Mouse (Mus musculus) thymus, adult 2 months (tissue): Measurements from ENCODE around the gene Znrf1. TPM values are rescaled to one million over a fixed set of nuclear protein-coding genes. Genes with fewer than 3 reads are reported as not detected.
A peak's percentile ranks its signal among the peaks of the same experiment; 100 is the strongest.

Experiments used
- DNase-seq: peaks from one replicate; pipeline ENCODE4 v3.0.0; 2021
- H3K27ac ChIP-seq: fragments of 200-500 bp; 2 replicates; pipeline ENCODE4 v1.5.1; 2012; ENCODE audit warnings: low read length, control low read depth; ENCODE audit not compliant: control insufficient read depth, insufficient read depth
- H3K27me3 ChIP-seq: fragments of 200-500 bp; 2 replicates; pipeline ENCODE4 v1.6.1; 2012; ENCODE audit warnings: mild to moderate bottlenecking, low read length, moderate library complexity, mixed read lengths; ENCODE audit not compliant: control insufficient read depth, insufficient read depth
- H3K36me3 ChIP-seq: fragments of 200-500 bp; 2 replicates; pipeline ENCODE4 v1.6.1; 2012; ENCODE audit warnings: mild to moderate bottlenecking, low read length, moderate library complexity; ENCODE audit not compliant: control insufficient read depth, insufficient read depth
- H3K4me1 ChIP-seq: fragments of 200-500 bp; replicated peaks from 2 replicates; pipeline ENCODE4 v1.6.1; 2012; ENCODE audit warnings: low read length; ENCODE audit not compliant: control insufficient read depth, insufficient read depth
- H3K4me3 ChIP-seq: fragments of 200-500 bp; 2 replicates; pipeline ENCODE4 v1.5.1; 2012; ENCODE audit warnings: mild to moderate bottlenecking, low read length, control low read depth, moderate library complexity; ENCODE audit not compliant: control insufficient read depth, insufficient read depth
- CTCF ChIP-seq: fragments of 200-500 bp; IDR thresholded peaks from 2 replicates; pipeline ENCODE4 v1.5.1; 2012; ENCODE audit warnings: mild to moderate bottlenecking, control low read depth, low read length, moderate library complexity, borderline replicate concordance; ENCODE audit not compliant: control insufficient read depth, poor library complexity, insufficient read depth; ENCODE audit errors: extremely low read depth
- POLR2A ChIP-seq: fragments of 200-500 bp; IDR thresholded peaks from 2 replicates; pipeline ENCODE4 v1.6.1; 2012; ENCODE audit warnings: mild to moderate bottlenecking, low read length, control low read depth, moderate library complexity; ENCODE audit not compliant: control insufficient read depth, poor library complexity, insufficient read depth; ENCODE audit errors: extremely low read depth
- WGBS: fragments of 180-500 bp; shearing (Covaris S2); methylation state at CpG from one replicate; pipeline ENCODE4 v1.1.7; 2018; 5-methylcytosine and 5-hydroxymethylcytosine counted together
- polyA plus RNA-seq: library from polyadenylated mRNA; depleted of rRNA; stranded (reverse); fragments of >200 nt; gene quantifications from 2 replicates; pipeline ENCODE4 v1.2.3, GENCODE M21; 2012

Znrf1 gene
- polyA plus RNA-seq, 1 experiment: 968 TPM

DNA sequence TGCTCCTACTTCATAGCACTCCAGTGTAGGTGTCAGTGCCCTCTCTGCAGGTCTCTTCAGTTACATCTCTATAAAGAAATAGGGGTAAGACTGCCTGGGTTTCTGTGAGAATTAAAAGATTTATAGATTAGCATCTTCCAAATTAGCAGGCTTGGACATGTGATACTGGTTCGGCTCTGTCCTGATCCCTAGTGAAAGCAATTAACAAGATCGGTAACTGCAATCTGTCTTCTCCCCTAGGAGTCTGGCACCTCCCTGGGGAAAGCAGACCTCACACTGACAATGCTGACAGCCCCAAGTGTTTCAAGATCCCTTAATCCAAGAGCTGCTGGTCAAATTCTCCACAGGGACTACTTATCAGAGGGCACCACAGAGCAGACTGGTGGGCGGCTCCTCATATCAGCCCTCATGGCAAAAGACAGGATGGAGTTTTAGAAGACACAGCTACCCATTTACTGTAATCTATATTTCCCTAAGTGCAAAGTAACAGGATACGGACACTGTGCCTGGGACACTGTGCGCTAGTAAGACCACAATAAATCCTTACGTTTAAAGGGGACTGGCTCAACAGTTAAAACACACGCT, 19.4 kb upstream of the Znrf1 start:
- TF ChIP-seq CTCF: no peak
- TF ChIP-seq POLR2A: no peak
- Histone ChIP-seq H3K4me3 (no peak overlapping the region), H3K4me1 (no peaks in the 10 kb centered on the region; the same call in 1 of the 2 replicates), H3K27ac (no peak overlapping the region), H3K27me3 (no peaks in the 10 kb centered on the region), H3K36me3 (no peaks in the 10 kb centered on the region)
- WGBS: 97% methylated on average over 7 of the region's 7 CpGs
- no peak for DNase-seq

DNA sequence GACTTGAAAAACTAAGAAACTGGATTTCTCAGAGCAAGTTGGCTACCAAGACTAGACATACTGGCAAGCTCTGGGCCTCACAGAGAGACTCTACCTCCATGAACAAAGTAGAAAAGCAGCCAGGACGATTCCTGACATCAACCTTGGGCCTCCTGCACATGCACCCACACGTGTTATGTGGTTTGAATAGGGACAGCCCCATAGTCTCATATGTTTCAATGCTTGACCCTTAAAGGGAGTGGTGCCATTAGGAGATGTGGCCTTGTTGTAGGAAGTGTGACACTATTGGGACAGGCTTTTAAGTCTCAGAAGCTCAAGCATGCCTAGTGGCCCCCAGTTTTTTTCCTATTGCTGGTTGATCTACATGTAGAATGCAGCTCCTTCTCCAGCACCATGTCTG, 18.4 kb upstream of the Znrf1 start:
- no peak for DNase-seq
- no peaks in the 10 kb centered on the region for H3K36me3 ChIP-seq
- no peaks in the 10 kb centered on the region; the same call in 1 of the 2 replicates for H3K4me1 ChIP-seq
- no peak overlapping the region for H3K4me3 ChIP-seq
- H3K27me3 ChIP-seq: no peaks in the 10 kb centered on the region
- TF ChIP-seq CTCF: no peak
- TF ChIP-seq POLR2A: no peak
- 94% methylated on average over 2 of the region's 2 CpGs for WGBS
- H3K27ac ChIP-seq: no peak overlapping the region

DNA sequence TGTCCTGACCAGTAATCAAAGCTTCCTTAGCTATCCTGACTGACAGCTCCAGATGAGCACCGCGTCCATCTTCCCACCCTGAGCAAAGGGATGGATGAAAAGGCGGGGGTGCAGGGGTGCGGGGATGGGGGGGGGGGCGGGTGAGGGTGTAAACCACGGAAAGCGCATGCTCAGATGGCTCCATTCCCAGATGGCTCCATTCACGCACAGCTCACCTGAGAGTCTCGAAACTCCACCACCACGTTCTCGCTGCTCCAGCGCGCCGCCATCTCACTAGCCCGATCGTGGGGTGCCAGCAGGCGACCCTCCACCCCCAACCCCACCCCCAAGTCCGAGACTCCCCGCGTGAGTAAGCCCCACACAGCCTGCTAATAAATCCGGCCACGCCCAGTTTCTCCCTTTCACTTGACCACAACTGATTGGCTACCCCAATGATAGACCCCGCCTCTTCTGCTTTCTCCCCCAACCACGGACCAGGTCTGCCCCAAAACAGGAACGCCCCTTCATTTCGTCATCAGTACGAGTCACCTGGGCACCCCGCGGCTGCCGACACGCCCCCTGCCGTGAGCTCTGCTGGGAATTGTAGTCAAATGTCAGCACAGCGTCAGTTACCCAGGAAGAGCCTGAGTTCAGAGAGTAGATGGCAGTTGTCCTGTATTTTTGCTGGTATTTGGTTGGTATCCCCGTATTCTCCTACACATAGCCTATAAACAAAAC, 14.0 kb upstream of the Znrf1 start, which contains the start of gene Wdr59:
TSS of gene Wdr59 (minus strand) at position 380 of the 717 bp plus-strand sequence.
- peak; percentile 98 for DNase-seq
- H3K27me3 ChIP-seq: no peaks in the 10 kb centered on the region
- no peaks in the 10 kb centered on the region for H3K36me3 ChIP-seq
- no peak for TF ChIP-seq POLR2A
- TF ChIP-seq CTCF: no peak
- peak within 1 kb of the TSS; percentile 56 for H3K4me3 ChIP-seq
- peaks cover 2% of the 10 kb centered on the region for H3K4me1 ChIP-seq
- no peak within 1 kb of the TSS for H3K27ac ChIP-seq
- WGBS: under 1% methylated on average over 34 of the region's 34 CpGs

DNA sequence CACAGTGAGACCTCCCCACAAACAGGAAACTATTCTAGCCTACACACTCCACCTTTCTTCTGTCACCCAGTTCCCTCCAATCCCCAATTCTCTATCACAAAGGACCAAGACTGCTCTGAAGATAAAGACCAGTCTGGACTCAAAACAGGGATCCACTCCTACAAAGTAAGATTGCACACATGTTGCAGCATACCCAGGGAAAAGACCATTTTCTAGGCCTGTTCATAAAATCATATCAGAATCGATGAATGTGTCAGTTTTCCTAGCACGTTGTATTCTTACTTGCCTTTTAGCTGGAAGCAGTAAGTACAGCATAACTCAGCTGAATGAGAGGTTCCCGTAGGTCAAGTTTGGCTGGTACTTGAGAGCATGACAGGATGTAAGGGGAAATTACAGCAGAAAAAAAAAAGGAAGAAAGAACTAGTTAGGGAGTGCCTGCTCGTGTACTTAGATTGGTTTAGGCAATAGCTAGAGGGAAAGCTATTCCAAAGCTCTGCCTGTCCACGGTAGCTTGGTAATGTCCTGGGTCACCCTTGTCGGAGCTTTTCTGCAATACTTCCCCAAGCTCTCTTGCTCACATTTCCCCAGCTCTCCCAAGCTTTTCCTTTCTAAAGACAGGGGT, 9.4 kb upstream of the Znrf1 start:
- Histone ChIP-seq H3K4me3 (peak overlapping the region; percentile 4; the same call in 1 of the 2 replicates), H3K4me1 (peaks cover 16% of the 10 kb centered on the region), H3K36me3 (no peaks in the 10 kb centered on the region), H3K27me3 (no peaks in the 10 kb centered on the region), H3K27ac (peak overlapping the region; percentile 76)
- WGBS: 29% methylated on average over 6 of the region's 6 CpGs
- TF ChIP-seq CTCF (no peak), POLR2A (no peak)
- DNase-seq: no peak

DNA sequence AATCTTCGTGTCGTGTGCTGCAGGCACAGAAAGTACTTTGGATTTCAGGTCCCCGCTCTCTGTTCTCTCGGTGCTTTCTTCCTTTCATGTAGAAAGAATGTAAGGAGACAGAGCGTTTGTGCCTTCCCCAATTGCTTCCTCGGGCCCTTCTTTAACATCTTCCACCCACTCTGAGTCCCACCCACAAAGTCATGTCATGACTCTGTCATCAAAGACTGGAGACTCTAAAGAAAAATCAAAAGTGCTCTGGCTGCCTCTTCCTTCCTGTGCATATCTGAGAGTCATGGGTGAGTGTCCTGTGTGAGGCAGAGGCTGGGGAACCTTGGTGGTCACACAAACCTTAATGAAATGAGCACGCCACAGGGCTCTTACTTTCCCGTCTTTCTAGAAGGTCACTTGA, 8.7 kb upstream of the Znrf1 start:
- DNase-seq: peak; percentile 54
- Histone ChIP-seq H3K36me3 (no peaks in the 10 kb centered on the region), H3K4me1 (peaks cover 16% of the 10 kb centered on the region), H3K4me3 (peak overlapping the region; percentile 4; the same call in 1 of the 2 replicates), H3K27ac (peak overlapping the region; percentile 76), H3K27me3 (no peaks in the 10 kb centered on the region)
- 19% methylated on average over 8 of the region's 8 CpGs for WGBS
- TF ChIP-seq POLR2A: no peak
- no peak for TF ChIP-seq CTCF

DNA sequence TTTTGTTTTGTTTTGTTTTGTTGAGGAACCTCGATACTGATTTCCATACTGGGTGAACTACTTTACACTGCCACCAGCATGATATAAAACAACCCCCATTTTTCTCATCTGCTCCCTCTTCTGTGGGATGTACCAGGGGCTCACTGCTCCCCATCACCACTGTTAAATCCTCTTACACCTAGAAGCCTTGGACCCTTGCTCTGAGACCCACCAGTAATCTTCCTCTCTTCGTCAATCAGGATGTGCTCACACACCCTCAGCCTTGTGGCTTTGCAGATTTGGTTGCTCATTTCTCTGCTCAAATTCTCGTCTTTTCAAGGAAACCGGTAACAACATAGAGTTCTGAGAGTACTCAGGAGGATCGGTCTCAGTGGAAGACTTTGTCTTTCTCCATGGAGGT, 7.8 kb upstream of the Znrf1 start:
- Histone ChIP-seq H3K27ac (no peak overlapping the region), H3K27me3 (no peaks in the 10 kb centered on the region), H3K4me3 (no peak overlapping the region), H3K4me1 (peaks cover 16% of the 10 kb centered on the region), H3K36me3 (no peaks in the 10 kb centered on the region)
- no peak for DNase-seq
- WGBS: 45% methylated on average over 5 of the region's 5 CpGs
- TF ChIP-seq POLR2A (no peak), CTCF (no peak)
